Mouse (Mus musculus): ENCODE measurements at regions not wholly inside any gene's neighbourhood (a gene's known extent, or its start where the extent isn't known, plus 50 kb on each side); places are given as distances from the start of the nearest gene placed in this dataset.

DNA sequence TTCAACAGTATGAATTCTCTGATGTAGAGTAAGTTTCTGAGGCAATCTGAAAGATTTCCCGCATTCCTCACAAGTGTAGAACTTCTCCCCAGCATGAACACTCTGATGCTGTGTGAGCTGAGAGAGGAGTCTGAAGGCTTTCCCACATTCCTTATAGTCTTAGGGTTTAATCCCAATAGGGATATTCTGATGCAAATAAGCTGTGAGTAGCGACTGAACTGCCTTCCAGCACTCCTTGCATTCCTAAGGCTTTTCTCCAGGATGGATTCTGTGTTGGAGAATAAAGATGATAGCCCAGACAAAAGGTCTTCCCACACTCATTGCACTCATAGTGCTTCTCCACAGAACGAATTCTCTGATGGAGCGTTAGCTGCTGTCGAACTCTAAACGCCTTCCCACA lies 152.6 kb upstream of the Api5 start:
- DNase-seq: no peak

DNA sequence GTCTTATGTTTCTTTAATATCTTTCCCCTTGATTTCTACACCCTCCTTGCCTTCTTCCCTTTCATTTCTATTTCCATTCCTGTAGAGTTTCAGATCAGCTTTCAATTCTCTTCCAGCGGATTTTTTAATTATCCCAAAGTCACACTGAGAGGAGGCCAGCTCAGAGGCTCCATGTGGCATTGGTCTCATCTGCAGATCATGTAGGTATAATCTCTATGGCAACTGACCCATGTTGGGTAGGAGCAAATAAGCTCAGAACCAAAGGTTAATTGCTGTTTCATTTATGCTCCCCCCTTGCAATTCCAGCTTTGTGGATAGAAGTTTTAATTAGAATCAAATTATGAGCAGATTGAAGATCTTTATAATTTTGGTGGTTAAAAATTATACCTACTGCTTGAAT lies 149.3 kb upstream of the Api5 start:
- DNase-seq: no peak

- no peak for DNase-seq
These were observed 133.7 kb upstream of the Api5 start for GRCm38 (mm10) chr2:94571646-94572045.

GRCm38 (mm10) chr2:94541230-94541905 lies 103.4 kb upstream of the Api5 start:
- DNase-seq: no peak

- no peak for DNase-seq
These were observed 98.7 kb upstream of the Api5 start for GRCm38 (mm10) chr2:94536631-94537030.

GRCm38 (mm10) chr2:94531175-94531574 lies 93.2 kb upstream of the Api5 start:
- no peak for DNase-seq

GRCm38 (mm10) chr2:94524536-94524935 lies 86.6 kb upstream of the Api5 start:
- DNase-seq: peak; percentile 26

DNA sequence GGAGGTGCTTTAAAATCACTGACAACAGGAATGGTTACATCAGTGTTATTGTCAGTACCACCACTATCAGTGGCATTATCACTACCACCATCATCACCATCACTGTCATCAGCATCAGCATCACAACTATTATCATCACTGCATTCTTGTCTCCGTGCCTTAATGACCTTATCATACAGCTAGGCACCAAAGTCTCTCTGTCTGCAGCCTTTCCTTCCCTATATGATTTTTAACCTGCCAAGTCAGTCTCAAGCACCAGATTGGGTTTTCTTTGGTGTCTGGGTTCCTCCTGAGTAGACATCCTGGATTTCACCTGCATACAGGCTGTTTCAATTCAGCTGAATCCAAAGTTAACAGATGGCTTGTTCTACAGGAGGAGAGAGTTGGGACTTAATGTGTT lies 78.9 kb upstream of the Api5 start:
- DNase-seq: no peak

GRCm38 (mm10) chr2:94512027-94512426 lies 74.1 kb upstream of the Api5 start:
- DNase-seq: no peak

GRCm38 (mm10) chr2:94500649-94501048 lies 62.7 kb upstream of the Api5 start:
- DNase-seq: no peak

GRCm38 (mm10) chr2:94498516-94498915 lies 60.6 kb upstream of the Api5 start:
- no peak for DNase-seq

Small RNA genes in the stretch of these regions (microRNA-seq; reads per million reads assigned to microRNA genes)
- gene Gm44461: 0 reads per million in 2 experiments
